Comparison of ENCODE assay signal across 22 mouse cellular contexts in the genomic region with DNA sequence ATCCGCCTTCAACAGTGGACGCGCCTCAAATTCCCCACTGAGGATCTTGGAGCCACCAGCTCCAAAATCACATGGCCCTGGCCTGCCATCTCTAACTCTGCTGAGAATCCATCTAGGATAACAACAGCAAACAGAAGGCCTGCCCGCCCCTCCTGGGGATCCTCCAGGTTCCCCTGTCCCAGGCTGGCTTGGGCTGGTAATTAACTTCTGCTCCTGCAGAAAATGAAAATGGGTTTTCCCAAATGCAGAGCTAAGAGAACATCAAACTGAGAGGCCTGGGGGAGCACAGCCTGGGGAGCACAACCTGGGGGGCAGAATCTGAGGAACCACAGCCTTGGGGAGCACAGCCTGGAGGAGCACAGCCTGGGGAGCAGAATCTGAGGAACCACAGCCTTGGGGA. TPM values are rescaled to one million over a fixed set of nuclear protein-coding genes. Genes with fewer than 3 reads are reported as not detected.
"Had no signal": no experiment of that assay in that cellular context is flagged by ENCODE, and none has a peak within 500 bp of the region (broad histone marks: within the 10 kb centered on the region; RNA-seq: fewer than 3 reads in every experiment).

No protein-coding gene starts in this region.

- DNase-seq: retina, postnatal 1 day; right cerebral cortex, adult 18-20 months; right cerebral cortex, postnatal 14 days; right cerebral cortex, postnatal 25 days; right cerebral cortex, postnatal 4 days; spleen, adult 18-20 months; thymus, adult 18-20 months; thymus, adult 2 months; thymus, postnatal 14 days; thymus, postnatal 25 days; thymus, postnatal 36 days; thymus, postnatal 4 days had no signal

- H3K4me1 ChIP-seq: neural tube, embryonic 15.5 days; stomach, embryonic 15.5 days had no signal

- H3K9me3 ChIP-seq: neural tube, embryonic 15.5 days; stomach, embryonic 15.5 days had no signal

- H3K9ac ChIP-seq: neural tube, embryonic 15.5 days; stomach, embryonic 15.5 days had no signal

- H3K27me3 ChIP-seq: neural tube, embryonic 15.5 days; stomach, embryonic 15.5 days had no signal

- H3K27ac ChIP-seq: neural tube, embryonic 15.5 days; stomach, embryonic 15.5 days; stomach, postnatal 0 days had no signal

- H3K4me2 ChIP-seq: neural tube, embryonic 15.5 days; stomach, embryonic 15.5 days had no signal

- H3K4me3 ChIP-seq: neural tube, embryonic 15.5 days; stomach, embryonic 15.5 days had no signal

- H3K36me3 ChIP-seq: neural tube, embryonic 15.5 days; stomach, embryonic 15.5 days had no signal

RNA-seq across cellular contexts. Expression of gene Bpi, which starts 21.8 kb away (rescaled TPM):
- total RNA-seq: neutrophil, adult 5-6 weeks had no signal
- polyA plus RNA-seq: neural tube, embryonic 15.5 days; small intestine, adult 2 months; spleen, adult 2 months; stomach, embryonic 14.5 days; stomach, embryonic 15.5 days; stomach, embryonic 16.5 days; stomach, postnatal 0 days; thymus, postnatal 0 days; urinary bladder, adult 2 months had no signal

RNA-seq across cellular contexts. Expression of gene D630003M21Rik, which starts 50.6 kb away (rescaled TPM):
- total RNA-seq: neutrophil, adult 5-6 weeks had no signal
